Mouse (Mus musculus) intestine, embryonic 14.5 days (tissue): ENCODE data around the gene Six4. TPM values are rescaled to one million over a fixed set of nuclear protein-coding genes. Genes with fewer than 3 reads are reported as not detected.
A peak's percentile ranks its signal among the peaks of the same experiment; 100 is the strongest.
"Not testable (repeated sequence)": the region's sequence is repeated elsewhere in the genome, so short reads cannot be mapped to it uniquely, and the experiment has no call there.

ENCODE experiments used
- ATAC-seq: fragments of 200-750 bp; cut with Nextera tagmentation; replicated peaks from 2 replicates; pipeline ENCODE4 v1.8.0; 2017; ENCODE audit warnings: low read depth, moderate number of reproducible peaks, moderate TSS enrichment, moderate library complexity; ENCODE audit not compliant: low FRiP score, low TSS enrichment
- DNase-seq: peaks from one replicate; pipeline ENCODE4 v3.0.0-alpha.2; 2018; ENCODE audit warnings: low spot score
- H3K27ac ChIP-seq: fragments of 300-500 bp; sonication (generic); 2 replicates; pipeline ENCODE4 v1.5.1; 2014; ENCODE audit warnings: low read depth, mild to moderate bottlenecking, control low read depth
- H3K27me3 ChIP-seq: fragments of 300-500 bp; sonication (generic); replicated peaks from 2 replicates; pipeline ENCODE4 v1.6.1; 2014; ENCODE audit warnings: low read length, control low read depth; ENCODE audit not compliant: control insufficient read depth, insufficient read depth
- H3K36me3 ChIP-seq: fragments of 300-500 bp; sonication (generic); 2 replicates; pipeline ENCODE4 v1.6.1; 2014; ENCODE audit warnings: low read length, control low read depth; ENCODE audit not compliant: control insufficient read depth, insufficient read depth
- H3K4me1 ChIP-seq: fragments of 300-500 bp; sonication (generic); replicated peaks from 2 replicates; pipeline ENCODE4 v1.6.1; 2014; ENCODE audit warnings: low read length, control low read depth, mixed read lengths; ENCODE audit not compliant: control insufficient read depth, insufficient read depth
- H3K4me2 ChIP-seq: fragments of 300-500 bp; sonication (generic); 2 replicates; pipeline ENCODE4 v1.6.1; 2014; ENCODE audit warnings: low read length
- H3K4me3 ChIP-seq: fragments of 300-500 bp; sonication (generic); 2 replicates; pipeline ENCODE4 v1.5.1; 2014; ENCODE audit warnings: low read depth, low read length, control low read depth, mixed read lengths
- H3K9ac ChIP-seq: fragments of 300-500 bp; sonication (generic); 2 replicates; pipeline ENCODE4 v1.6.1; 2014; ENCODE audit warnings: mild to moderate bottlenecking, low read length
- H3K9me3 ChIP-seq: fragments of 300-500 bp; sonication (generic); 2 replicates; pipeline ENCODE4 v1.6.1; 2016; ENCODE audit warnings: low read length, control low read depth; ENCODE audit not compliant: control insufficient read depth
- WGBS: fragments of 180-500 bp; shearing (Covaris S2); extraction: QIAGEN DNeasy Blood & Tissue Kit; methylation state at CpG from one replicate; pipeline ENCODE4 v1.1.7; 2014; 5-methylcytosine and 5-hydroxymethylcytosine counted together
- polyA plus RNA-seq: library from polyadenylated mRNA; unstranded; fragments of >200 nt; fragmentation: Nextera tagmentation; extraction: Ambion mirVana; gene quantifications from 2 replicates; pipeline ENCODE4 v1.2.1, GENCODE M21; 2014

The Six4 gene
- polyA plus RNA-seq, 1 experiment from 2014 or later = 0.74 TPM

GRCm38 (mm10) chr12:73096177-73096576 is 17.1 kb downstream of the Six4 start:
- H3K4me2 ChIP-seq, H3K27me3 ChIP-seq, H3K9me3 ChIP-seq, DNase-seq, H3K4me1 ChIP-seq, ATAC-seq, H3K9ac ChIP-seq, H3K4me3 ChIP-seq, H3K36me3 ChIP-seq, H3K27ac ChIP-seq: not testable (repeated sequence)
- 91% methylated on average over 5 of the region's 5 CpGs for WGBS

GRCm38 (mm10) chr12:73094605-73095004 is 18.7 kb downstream of the Six4 start:
- Histone ChIP-seq H3K4me2 (no peak overlapping the region), H3K27ac (no peak overlapping the region), H3K36me3 (no peaks in the 10 kb centered on the region), H3K4me3 (no peak overlapping the region), H3K9me3 (no peaks in the 10 kb centered on the region), H3K4me1 (no peaks in the 10 kb centered on the region), H3K27me3 (no peaks in the 10 kb centered on the region), H3K9ac (no peak overlapping the region)
- ATAC-seq = no peak
- DNase-seq = no peak
- 20% methylated on average over 2 of the region's 2 CpGs for WGBS

- Histone ChIP-seq H3K4me3 (no peak overlapping the region), H3K27me3 (no peaks in the 10 kb centered on the region), H3K4me2 (no peak overlapping the region), H3K27ac (no peak overlapping the region), H3K36me3 (no peaks in the 10 kb centered on the region), H3K4me1 (no peaks in the 10 kb centered on the region), H3K9me3 (no peaks in the 10 kb centered on the region), H3K9ac (no peak overlapping the region)
- ATAC-seq (no peak), DNase-seq (no peak)
- WGBS = 77% methylated on average over 2 of the region's 2 CpGs
These were observed 19.1 kb downstream of the Six4 start for GRCm38 (mm10) chr12:73094189-73094588.

GRCm38 (mm10) chr12:73090672-73091335 is 22.5 kb downstream of the Six4 start:
- Histone ChIP-seq H3K4me2 (no peak overlapping the region), H3K4me3 (no peak overlapping the region), H3K9ac (no peak overlapping the region), H3K27me3 (no peaks in the 10 kb centered on the region), H3K9me3 (no peaks in the 10 kb centered on the region), H3K27ac (no peak overlapping the region), H3K36me3 (no peaks in the 10 kb centered on the region), H3K4me1 (no peaks in the 10 kb centered on the region)
- ATAC-seq (no peak), DNase-seq (peak; percentile 43)
- 58% methylated on average over 7 of the region's 7 CpGs for WGBS

- Histone ChIP-seq H3K9me3 (no peaks in the 10 kb centered on the region), H3K4me1 (no peaks in the 10 kb centered on the region), H3K9ac (no peak overlapping the region), H3K4me3 (no peak overlapping the region), H3K36me3 (no peaks in the 10 kb centered on the region), H3K27ac (no peak overlapping the region), H3K27me3 (no peaks in the 10 kb centered on the region), H3K4me2 (no peak overlapping the region)
- WGBS = 73% methylated on average over 4 of the region's 5 CpGs
- DNase-seq (no peak), ATAC-seq (no peak)
These were observed 24.3 kb downstream of the Six4 start for GRCm38 (mm10) chr12:73088911-73089310.

GRCm38 (mm10) chr12:73088500-73088899 is 24.8 kb downstream of the Six4 start:
- no peak for ATAC-seq
- no peaks in the 10 kb centered on the region for H3K36me3 ChIP-seq

GRCm38 (mm10) chr12:73087086-73087485 is 26.2 kb downstream of the Six4 start:
- no peaks in the 10 kb centered on the region for H3K27me3 ChIP-seq
- no peaks in the 10 kb centered on the region for H3K36me3 ChIP-seq
- no peak for DNase-seq
- no peaks in the 10 kb centered on the region for H3K9me3 ChIP-seq
- H3K9ac ChIP-seq = no peak overlapping the region
- 95% methylated on average over 7 of the region's 7 CpGs for WGBS
- no peak overlapping the region for H3K27ac ChIP-seq
- H3K4me2 ChIP-seq = no peak overlapping the region
- no peaks in the 10 kb centered on the region for H3K4me1 ChIP-seq
- no peak for ATAC-seq
- H3K4me3 ChIP-seq = no peak overlapping the region

More at GRCm38 (mm10) chr12:73088500-73088899, 24.8 kb downstream of the Six4 start:
- no peaks in the 10 kb centered on the region for H3K27me3 ChIP-seq
- H3K9ac ChIP-seq = no peak overlapping the region
- no peak overlapping the region for H3K4me2 ChIP-seq
- H3K4me1 ChIP-seq = no peaks in the 10 kb centered on the region
- no peaks in the 10 kb centered on the region for H3K9me3 ChIP-seq
- no peak overlapping the region for H3K27ac ChIP-seq
- 62% methylated on average over 5 of the region's 5 CpGs for WGBS
- H3K4me3 ChIP-seq = no peak overlapping the region
- no peak for DNase-seq

- Histone ChIP-seq H3K4me3 (no peak overlapping the region), H3K9ac (no peak overlapping the region), H3K36me3 (no peaks in the 10 kb centered on the region), H3K27me3 (no peaks in the 10 kb centered on the region), H3K9me3 (no peaks in the 10 kb centered on the region), H3K27ac (no peak overlapping the region), H3K4me2 (no peak overlapping the region), H3K4me1 (no peaks in the 10 kb centered on the region)
- DNase-seq = no peak
- ATAC-seq = no peak
- 28% methylated on average over 11 of the region's 11 CpGs for WGBS
These were observed 27.3 kb downstream of the Six4 start for GRCm38 (mm10) chr12:73085739-73086630.
